ENCODE assay signal across 24 mouse cellular contexts in the genomic region with DNA sequence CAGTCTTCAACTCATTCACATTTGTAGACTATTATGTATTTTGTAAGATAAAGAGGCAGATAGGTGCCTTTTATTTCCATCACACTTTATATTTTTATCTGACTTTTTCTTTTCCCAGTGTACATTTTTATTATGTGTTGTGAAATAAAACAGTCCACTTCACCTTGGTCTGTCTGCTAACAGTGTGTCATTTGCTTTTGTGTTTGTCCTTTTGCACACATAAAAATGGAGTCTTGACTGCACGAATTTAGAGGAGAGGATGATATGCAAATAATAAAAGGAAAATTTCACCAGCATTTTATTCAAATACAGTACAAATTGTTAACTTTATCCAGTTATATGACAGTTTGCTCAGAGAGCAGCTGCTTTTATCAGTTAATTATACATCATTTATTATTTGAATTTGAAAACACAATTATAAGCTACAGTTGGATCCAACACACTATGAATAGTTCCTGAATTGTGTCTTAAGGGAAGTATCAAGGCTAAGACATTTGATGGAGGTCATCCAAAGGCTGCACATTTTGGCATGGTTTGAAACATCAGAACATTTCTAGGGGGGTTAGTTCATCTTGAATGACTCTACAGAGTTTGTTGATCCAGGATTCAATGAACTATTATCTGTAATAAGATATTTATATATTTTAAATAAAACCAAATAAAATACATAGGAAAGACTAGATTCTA.
DNase-seq lines count a peak whose midpoint lies in the region; ATAC-seq and TF ChIP-seq lines count a peak whose summit lies in the region.
"Had no signal": no experiment of that assay in that cellular context is flagged by ENCODE, and none has a peak within 500 bp of the region (broad histone marks: within the 10 kb centered on the region; RNA-seq: fewer than 3 reads in every experiment).

No protein-coding gene starts in this region.

- no peaks in the 10 kb centered on the region for H3K27me3 ChIP-seq in embryonic facial prominence, embryonic 14.5 days (replicated peaks; ENCODE audit: control insufficient read depth, insufficient read depth, low read length)
- no peaks in the 10 kb centered on the region for H3K27me3 ChIP-seq in embryonic facial prominence, embryonic 10.5 days (replicated peaks; ENCODE audit: low read depth, poor library complexity, severe bottlenecking)
- no peaks in the 10 kb centered on the region for H3K27me3 ChIP-seq in limb, embryonic 14.5 days (ENCODE audit: control insufficient read depth, insufficient read depth, low read length)
- no peaks in the 10 kb centered on the region for H3K27me3 ChIP-seq in limb, embryonic 10.5 days (ENCODE audit: low read depth, poor library complexity, severe bottlenecking)
- H3K27me3 ChIP-seq in lung, embryonic 15.5 days = no peaks in the 10 kb centered on the region
- H3K27me3 ChIP-seq: embryonic facial prominence, embryonic 15.5 days; hindbrain, embryonic 13.5 days had no signal

- WGBS in embryonic facial prominence, embryonic 14.5 days = 67% methylated on average over 1 of the region's 1 CpGs
- 67% methylated on average over 1 of the region's 1 CpGs for WGBS in embryonic facial prominence, embryonic 10.5 days
- WGBS in limb, embryonic 14.5 days = 44% methylated on average over 1 of the region's 1 CpGs
- 73% methylated on average over 1 of the region's 1 CpGs for WGBS in limb, embryonic 10.5 days
- 41% methylated on average over 1 of the region's 1 CpGs for WGBS in lung, embryonic 15.5 days

- no peak overlapping the region for H3K4me3 ChIP-seq in embryonic facial prominence, embryonic 14.5 days (ENCODE audit: low read depth, low read length)
- H3K4me3 ChIP-seq in embryonic facial prominence, embryonic 10.5 days = no peak overlapping the region
- no peak overlapping the region for H3K4me3 ChIP-seq in limb, embryonic 14.5 days (replicated peaks; ENCODE audit: low read length)
- H3K4me3 ChIP-seq in limb, embryonic 10.5 days = no peak overlapping the region
- H3K4me3 ChIP-seq in lung, embryonic 15.5 days = no peak overlapping the region
- H3K4me3 ChIP-seq: embryonic facial prominence, embryonic 15.5 days; heart, adult 2 months; hindbrain, embryonic 10.5 days; hindbrain, embryonic 13.5 days had no signal

- no peaks in the 10 kb centered on the region for H3K9me3 ChIP-seq in embryonic facial prominence, embryonic 14.5 days (ENCODE audit: control insufficient read depth, low read length)
- no peaks in the 10 kb centered on the region for H3K9me3 ChIP-seq in embryonic facial prominence, embryonic 10.5 days
- H3K9me3 ChIP-seq in limb, embryonic 14.5 days (ENCODE audit: control insufficient read depth, low read length) = no peaks in the 10 kb centered on the region
- H3K9me3 ChIP-seq in limb, embryonic 10.5 days (replicated peaks) = no peaks in the 10 kb centered on the region
- no peaks in the 10 kb centered on the region for H3K9me3 ChIP-seq in lung, embryonic 15.5 days
- H3K9me3 ChIP-seq: embryonic facial prominence, embryonic 15.5 days; hindbrain, embryonic 10.5 days; hindbrain, embryonic 13.5 days had no signal

- DNase-seq in embryonic facial prominence, embryonic 14.5 days (ENCODE audit: low spot score) = peak; percentile 43
- DNase-seq in embryonic facial prominence, embryonic 10.5 days (ENCODE audit: low spot score) = no peak
- peak; percentile 52 for DNase-seq in limb, embryonic 14.5 days (ENCODE audit: low spot score)
- DNase-seq in limb, embryonic 10.5 days (ENCODE audit: low spot score) = no peak
- no peak for DNase-seq in lung, postnatal 14 days
- DNase-seq: adrenal gland, adult 8-10 months; adrenal gland, postnatal 25 days; cerebellum, adult 11-12 months; cerebellum, adult 8-10 months; cerebellum, postnatal 10 days; cerebellum, postnatal 36 days; embryo, embryonic 11 days; forebrain, postnatal 0 days; gastrocnemius, postnatal 10 days; gastrocnemius, postnatal 36 days; heart, adult 2 months had no signal

- no peak for TF ChIP-seq POLR2A in limb, embryonic 14.5 days (IDR thresholded peaks at IDR 0.05; ENCODE audit: borderline replicate concordance, extremely low read depth, insufficient read depth, insufficient read length)

- H3K4me2 ChIP-seq in embryonic facial prominence, embryonic 14.5 days (ENCODE audit: low read depth, low read length) = no peak overlapping the region
- H3K4me2 ChIP-seq in limb, embryonic 14.5 days (replicated peaks; ENCODE audit: low read depth, low read length, severe bottlenecking) = no peak overlapping the region
- H3K4me2 ChIP-seq in lung, embryonic 15.5 days = no peak overlapping the region
- H3K4me2 ChIP-seq: embryonic facial prominence, embryonic 15.5 days; heart, embryonic 11.5 days; hindbrain, embryonic 13.5 days had no signal

- ATAC-seq in embryonic facial prominence, embryonic 14.5 days (ENCODE audit: low read depth) = no peak
- ATAC-seq in limb, embryonic 14.5 days (ENCODE audit: low FRiP score, low read depth) = no peak
- peak; percentile 62; the same call in 1 of the 2 replicates for ATAC-seq in lung, embryonic 15.5 days (ENCODE audit: borderline replicate concordance, extremely low read depth, low FRiP score, low TSS enrichment)
- ATAC-seq: activated CD4-positive, CD25-positive, alpha-beta regulatory T cell, adult 4 months; forebrain, embryonic 14.5 days; forebrain, postnatal 0 days; hindbrain, embryonic 16.5 days had no signal

- H3K36me3 ChIP-seq in embryonic facial prominence, embryonic 14.5 days (ENCODE audit: control insufficient read depth, insufficient read depth, low read length) = no peaks in the 10 kb centered on the region
- no peaks in the 10 kb centered on the region for H3K36me3 ChIP-seq in embryonic facial prominence, embryonic 10.5 days (replicated peaks)
- H3K36me3 ChIP-seq in limb, embryonic 14.5 days (ENCODE audit: control insufficient read depth, insufficient read depth, low read length) = no peaks in the 10 kb centered on the region
- H3K36me3 ChIP-seq in limb, embryonic 10.5 days = no peaks in the 10 kb centered on the region
- H3K36me3 ChIP-seq in lung, embryonic 15.5 days = no peaks in the 10 kb centered on the region
- H3K36me3 ChIP-seq: embryonic facial prominence, embryonic 15.5 days; hindbrain, embryonic 10.5 days; hindbrain, embryonic 13.5 days had no signal

- H3K9ac ChIP-seq in embryonic facial prominence, embryonic 14.5 days (ENCODE audit: low read depth, low read length) = no peak overlapping the region
- no peak overlapping the region for H3K9ac ChIP-seq in limb, embryonic 14.5 days (ENCODE audit: low read depth, low read length, severe bottlenecking)
- no peak overlapping the region for H3K9ac ChIP-seq in lung, embryonic 15.5 days
- H3K9ac ChIP-seq: embryonic facial prominence, embryonic 15.5 days; forebrain, postnatal 0 days; hindbrain, embryonic 13.5 days had no signal

- no peak overlapping the region for H3K27ac ChIP-seq in embryonic facial prominence, embryonic 14.5 days (replicated peaks; ENCODE audit: low read depth, low read length)
- H3K27ac ChIP-seq in embryonic facial prominence, embryonic 10.5 days (replicated peaks) = no peak overlapping the region
- no peak overlapping the region for H3K27ac ChIP-seq in limb, embryonic 14.5 days (replicated peaks; ENCODE audit: low read depth, low read length)
- H3K27ac ChIP-seq in limb, embryonic 10.5 days = no peak overlapping the region
- no peak overlapping the region for H3K27ac ChIP-seq in lung, embryonic 15.5 days
- H3K27ac ChIP-seq: embryonic facial prominence, embryonic 15.5 days; heart, adult 2 months; hindbrain, embryonic 10.5 days; hindbrain, embryonic 13.5 days had no signal

- H3K4me1 ChIP-seq in embryonic facial prominence, embryonic 14.5 days (ENCODE audit: control insufficient read depth, insufficient read depth, low read length) = no peaks in the 10 kb centered on the region
- no peaks in the 10 kb centered on the region for H3K4me1 ChIP-seq in embryonic facial prominence, embryonic 10.5 days
- no peaks in the 10 kb centered on the region for H3K4me1 ChIP-seq in limb, embryonic 14.5 days (ENCODE audit: control insufficient read depth, insufficient read depth, low read length)
- H3K4me1 ChIP-seq in limb, embryonic 10.5 days = no peaks in the 10 kb centered on the region
- H3K4me1 ChIP-seq in lung, embryonic 15.5 days = no peaks in the 10 kb centered on the region
- H3K4me1 ChIP-seq: embryonic facial prominence, embryonic 15.5 days; hindbrain, embryonic 10.5 days; hindbrain, embryonic 13.5 days had no signal

Comparison
In these comparisons a context has a peak if more than half of its experiments do, and no peak if none do; other contexts are left out.
1. DNase-seq: peak in embryonic facial prominence, embryonic 14.5 days (single experiment) and limb, embryonic 14.5 days (single experiment); none in embryonic facial prominence, embryonic 10.5 days (single experiment), limb, embryonic 10.5 days (single experiment) and lung, postnatal 14 days (single experiment).